In genomic region chr1:71663242-71663641, GRCm38 (mm10) we compare ENCODE assay signal across 16 mouse cellular contexts.
"Had no signal": no experiment of that assay in that cellular context is flagged by ENCODE, and none has a peak within 500 bp of the region (broad histone marks: within the 10 kb centered on the region; RNA-seq: fewer than 3 reads in every experiment).

No protein-coding gene starts in this region.

- ATAC-seq: liver, postnatal 0 days; midbrain, embryonic 13.5 days; midbrain, embryonic 15.5 days had no signal

- H3K9me3 ChIP-seq: liver, embryonic 13.5 days; liver, embryonic 15.5 days; neural tube, embryonic 12.5 days; stomach, embryonic 15.5 days had no signal

- H3K4me1 ChIP-seq: liver, embryonic 13.5 days; liver, embryonic 15.5 days; megakaryocyte, embryonic 14.5 days; midbrain, embryonic 13.5 days; midbrain, embryonic 15.5 days; neural tube, embryonic 12.5 days; stomach, embryonic 15.5 days had no signal

- H3K4me2 ChIP-seq: liver, embryonic 11.5 days; liver, embryonic 13.5 days; liver, embryonic 15.5 days; midbrain, embryonic 13.5 days; midbrain, embryonic 15.5 days; neural tube, embryonic 12.5 days; stomach, embryonic 15.5 days had no signal

- DNase-seq: liver; liver, embryonic 13.5 days; liver, postnatal 0 days; right cerebral cortex, postnatal 14 days; thymus, adult 2 months; thymus, postnatal 25 days; thymus, postnatal 4 days had no signal

- H3K9ac ChIP-seq: liver, embryonic 13.5 days; liver, embryonic 15.5 days; liver, postnatal 0 days; midbrain, embryonic 13.5 days; midbrain, embryonic 15.5 days; neural tube, embryonic 12.5 days; stomach, embryonic 15.5 days had no signal

- H3K4me3 ChIP-seq: liver, embryonic 13.5 days; liver, embryonic 15.5 days; megakaryocyte, embryonic 14.5 days; midbrain, embryonic 13.5 days; midbrain, embryonic 15.5 days; neural tube, embryonic 12.5 days; stomach, embryonic 15.5 days had no signal

- H3K36me3 ChIP-seq: liver, embryonic 13.5 days; liver, embryonic 15.5 days; midbrain, embryonic 13.5 days; midbrain, embryonic 15.5 days; neural tube, embryonic 12.5 days; stomach, embryonic 15.5 days had no signal

- H3K27ac ChIP-seq: liver, embryonic 13.5 days; liver, embryonic 15.5 days; macrophage; midbrain, embryonic 13.5 days; midbrain, embryonic 15.5 days; neural tube, embryonic 12.5 days; stomach, embryonic 15.5 days; stomach, postnatal 0 days had no signal

- H3K27me3 ChIP-seq: liver, embryonic 13.5 days; liver, embryonic 15.5 days; megakaryocyte, embryonic 14.5 days; midbrain, embryonic 13.5 days; midbrain, embryonic 15.5 days; neural tube, embryonic 12.5 days; stomach, embryonic 15.5 days had no signal
